Mouse (Mus musculus) forebrain, embryonic 16.5 days (tissue): ENCODE measurements at regions not wholly inside any gene's neighbourhood (a gene's known extent, or its start where the extent isn't known, plus 50 kb on each side); places are given as distances from the start of the nearest gene placed in this dataset.

Source experiments
- ATAC-seq: fragments of 200-750 bp; cut with Nextera tagmentation; 2 replicates; pipeline ENCODE4 v1.8.0; 2017; ENCODE audit warnings: mild to moderate bottlenecking, moderate library complexity
- H3K27ac ChIP-seq: fragments of 300-500 bp; sonication (generic); 2 replicates; pipeline ENCODE4 v1.5.1; 2014; ENCODE audit warnings: low read length, control low read depth
- H3K27me3 ChIP-seq: fragments of 300-500 bp; sonication (generic); replicated peaks from 2 replicates; pipeline ENCODE4 v1.6.1; 2014; ENCODE audit warnings: low read length; ENCODE audit not compliant: control insufficient read depth, insufficient read depth
- H3K36me3 ChIP-seq: fragments of 300-500 bp; sonication (generic); 2 replicates; pipeline ENCODE4 v1.6.1; 2014; ENCODE audit not compliant: control insufficient read depth, insufficient read depth
- H3K4me1 ChIP-seq: fragments of 300-500 bp; sonication (generic); replicated peaks from 2 replicates; pipeline ENCODE4 v1.6.1; 2014; ENCODE audit warnings: low read length; ENCODE audit not compliant: control insufficient read depth, insufficient read depth
- H3K4me2 ChIP-seq: fragments of 300-500 bp; sonication (generic); 2 replicates; pipeline ENCODE4 v1.6.1; 2014; ENCODE audit warnings: mild to moderate bottlenecking, low read length, control low read depth
- H3K4me3 ChIP-seq: fragments of 300-500 bp; sonication (generic); replicated peaks from 2 replicates; pipeline ENCODE4 v1.5.1; 2014; ENCODE audit warnings: mild to moderate bottlenecking, low read length, control low read depth
- H3K9ac ChIP-seq: fragments of 300-500 bp; sonication (generic); replicated peaks from 2 replicates; pipeline ENCODE4 v1.6.1; 2014; ENCODE audit warnings: low read depth, low read length, control low read depth
- H3K9me3 ChIP-seq: fragments of 300-500 bp; sonication (generic); 2 replicates; pipeline ENCODE4 v1.6.1; 2016; ENCODE audit warnings: low read length; ENCODE audit not compliant: control insufficient read depth
- WGBS: fragments of 180-500 bp; shearing (Covaris S2); extraction: QIAGEN DNeasy Blood & Tissue Kit; methylation state at CpG from one replicate; pipeline ENCODE4 v1.1.7; 2014; 5-methylcytosine and 5-hydroxymethylcytosine counted together

- Histone ChIP-seq H3K4me3 (no peak overlapping the region), H3K27me3 (no peaks in the 10 kb centered on the region), H3K4me2 (no peak overlapping the region), H3K9ac (no peak overlapping the region), H3K27ac (no peak overlapping the region), H3K4me1 (no peaks in the 10 kb centered on the region), H3K36me3 (no peaks in the 10 kb centered on the region), H3K9me3 (no peaks in the 10 kb centered on the region)
- 70% methylated on average over 6 of the region's 6 CpGs for WGBS
- no peak for ATAC-seq
Observed at GRCm38 (mm10) chr8:92104561-92104960, 252.9 kb upstream of the Irx5 start.

GRCm38 (mm10) chr8:92102521-92102920 lies 254.9 kb upstream of the Irx5 start:
- Histone ChIP-seq H3K4me2 (no peak overlapping the region), H3K4me1 (no peaks in the 10 kb centered on the region), H3K27ac (no peak overlapping the region), H3K27me3 (0 out of 2 replicates have a peak, but pooled peaks cover 3% of the 10 kb centered on the region), H3K9ac (no peak overlapping the region), H3K36me3 (no peaks in the 10 kb centered on the region), H3K9me3 (no peaks in the 10 kb centered on the region), H3K4me3 (no peak overlapping the region)
- no peak for ATAC-seq
- 82% methylated on average over 4 of the region's 4 CpGs for WGBS

DNA sequence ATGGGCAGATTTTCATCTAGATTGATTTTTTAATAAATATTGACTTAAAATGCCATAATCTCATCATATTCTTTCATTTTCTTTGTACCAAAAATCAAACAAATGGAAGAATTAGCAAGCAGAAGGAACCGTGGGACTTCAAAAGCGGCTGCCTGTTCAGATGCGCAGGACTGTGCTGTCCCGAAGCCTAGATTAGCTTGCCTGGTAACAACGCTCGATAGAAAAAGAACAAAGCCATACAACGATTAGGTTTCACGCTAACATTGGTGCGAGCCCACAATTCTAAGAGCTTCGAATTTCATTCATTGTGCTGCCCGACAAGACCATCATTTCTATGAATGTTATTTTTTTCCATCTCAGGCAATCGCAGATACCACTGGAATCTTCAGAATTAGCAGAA lies 262.1 kb upstream of the Irx5 start:
- Histone ChIP-seq H3K9me3 (no peaks in the 10 kb centered on the region), H3K36me3 (no peaks in the 10 kb centered on the region), H3K9ac (no peak overlapping the region), H3K27me3 (peaks cover 19% of the 10 kb centered on the region), H3K4me3 (no peak overlapping the region), H3K4me1 (no peaks in the 10 kb centered on the region), H3K4me2 (no peak overlapping the region), H3K27ac (no peak overlapping the region)
- 30% methylated on average over 12 of the region's 12 CpGs for WGBS
- ATAC-seq = no peak

DNA sequence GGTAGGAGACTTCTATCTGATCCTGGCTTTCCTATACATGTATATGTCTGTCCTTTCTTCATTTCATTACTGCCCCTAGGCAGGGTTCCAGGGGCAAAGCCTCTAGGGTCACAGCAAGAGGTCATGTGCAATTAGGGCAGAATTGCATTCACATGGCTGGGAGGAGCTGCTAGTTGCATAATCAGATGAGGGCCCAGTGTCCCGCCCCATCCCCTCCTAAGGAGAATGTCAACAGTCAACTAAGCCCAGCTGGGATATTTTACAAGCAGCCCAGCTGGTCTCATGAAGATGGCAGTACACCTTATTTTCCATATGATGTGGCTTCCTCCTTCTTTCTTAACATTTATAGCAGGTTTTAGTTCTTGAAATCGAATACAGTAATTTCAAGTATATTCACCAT lies 273.3 kb upstream of the Irx5 start:
- H3K9me3 ChIP-seq = no peaks in the 10 kb centered on the region

GRCm38 (mm10) chr8:92081900-92082299 lies 275.5 kb upstream of the Irx5 start:
- H3K9ac ChIP-seq = no peak overlapping the region
- H3K27me3 ChIP-seq = peaks cover 38% of the 10 kb centered on the region
- no peak overlapping the region for H3K4me3 ChIP-seq
- H3K4me2 ChIP-seq = no peak overlapping the region
- H3K36me3 ChIP-seq = no peaks in the 10 kb centered on the region
- 90% methylated on average over 6 of the region's 6 CpGs for WGBS
- H3K9me3 ChIP-seq = no peaks in the 10 kb centered on the region
- no peak overlapping the region for H3K27ac ChIP-seq
- H3K4me1 ChIP-seq = peaks cover 8% of the 10 kb centered on the region
- no peak for ATAC-seq

More for the DNA sequence above, 273.3 kb upstream of the Irx5 start:
- H3K36me3 ChIP-seq = no peaks in the 10 kb centered on the region
- no peak overlapping the region for H3K4me2 ChIP-seq
- no peak overlapping the region for H3K4me3 ChIP-seq
- ATAC-seq = no peak
- no peak overlapping the region for H3K27ac ChIP-seq
- 75% methylated on average over 2 of the region's 2 CpGs for WGBS
- peaks cover 31% of the 10 kb centered on the region for H3K27me3 ChIP-seq
- H3K9ac ChIP-seq = no peak overlapping the region
- peaks cover 8% of the 10 kb centered on the region for H3K4me1 ChIP-seq

DNA sequence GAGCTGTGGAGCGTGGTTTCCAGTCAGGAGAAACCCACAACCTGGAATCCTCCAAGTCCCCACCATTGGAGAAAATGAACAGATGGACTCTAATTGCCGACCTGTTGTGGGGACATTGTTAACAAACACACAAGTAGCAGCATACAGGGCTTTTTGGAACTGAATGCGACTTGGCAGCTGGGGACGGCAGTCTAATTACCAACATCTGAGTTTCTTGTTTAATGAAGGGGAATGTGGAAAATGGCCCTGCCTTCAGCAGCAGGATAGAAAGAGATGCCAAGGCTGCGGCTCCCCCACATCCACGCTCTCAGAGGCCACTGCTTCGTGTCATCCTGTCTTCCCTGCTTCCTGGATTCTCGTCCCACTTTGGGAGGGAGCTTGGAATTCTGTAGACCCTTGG lies 276.6 kb upstream of the Irx5 start:
- Histone ChIP-seq H3K27me3 (peaks cover 48% of the 10 kb centered on the region), H3K4me2 (no peak overlapping the region), H3K27ac (no peak overlapping the region), H3K9ac (no peak overlapping the region), H3K4me1 (peaks cover 8% of the 10 kb centered on the region), H3K36me3 (no peaks in the 10 kb centered on the region), H3K4me3 (no peak overlapping the region), H3K9me3 (no peaks in the 10 kb centered on the region)
- WGBS = 14% methylated on average over 8 of the region's 8 CpGs
- ATAC-seq = peak; percentile 76

GRCm38 (mm10) chr8:92077611-92078010 lies 275.7 kb upstream of the Irx3 start:
- peak; percentile 31; the same call in 1 of the 2 replicates for ATAC-seq
- H3K9ac ChIP-seq = no peak overlapping the region
- peaks cover 9% of the 10 kb centered on the region for H3K4me1 ChIP-seq
- no peaks in the 10 kb centered on the region for H3K9me3 ChIP-seq
- no peaks in the 10 kb centered on the region for H3K36me3 ChIP-seq
- peaks cover 64% of the 10 kb centered on the region for H3K27me3 ChIP-seq
- no peak overlapping the region for H3K4me3 ChIP-seq
- no peak overlapping the region for H3K4me2 ChIP-seq
- no peak overlapping the region for H3K27ac ChIP-seq
- 21% methylated on average over 7 of the region's 7 CpGs for WGBS

DNA sequence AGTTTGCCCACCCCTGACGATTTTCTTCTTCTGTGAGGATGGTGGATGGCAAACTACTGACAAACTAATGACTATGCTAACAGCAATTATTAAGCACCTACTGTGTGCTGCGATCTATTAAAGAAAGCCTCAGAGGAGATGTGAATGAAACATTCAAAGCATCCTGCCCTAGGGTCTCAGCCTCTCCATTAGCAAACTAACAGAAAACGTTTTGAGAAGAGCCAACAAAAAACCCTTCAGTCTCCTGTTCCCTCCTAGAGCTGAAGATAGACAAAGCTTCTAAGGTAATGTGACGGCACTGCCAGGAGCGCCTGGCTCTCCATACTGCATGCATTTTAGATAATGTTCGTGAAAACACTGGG lies 270.4 kb upstream of the Irx3 start:
- no peak for ATAC-seq
- Histone ChIP-seq H3K4me3 (no peak overlapping the region), H3K36me3 (no peaks in the 10 kb centered on the region), H3K4me1 (peaks cover 19% of the 10 kb centered on the region), H3K9me3 (no peaks in the 10 kb centered on the region), H3K27me3 (peaks cover 72% of the 10 kb centered on the region), H3K9ac (no peak overlapping the region), H3K27ac (no peak overlapping the region), H3K4me2 (no peak overlapping the region)
- WGBS = 3% methylated on average over 6 of the region's 6 CpGs

DNA sequence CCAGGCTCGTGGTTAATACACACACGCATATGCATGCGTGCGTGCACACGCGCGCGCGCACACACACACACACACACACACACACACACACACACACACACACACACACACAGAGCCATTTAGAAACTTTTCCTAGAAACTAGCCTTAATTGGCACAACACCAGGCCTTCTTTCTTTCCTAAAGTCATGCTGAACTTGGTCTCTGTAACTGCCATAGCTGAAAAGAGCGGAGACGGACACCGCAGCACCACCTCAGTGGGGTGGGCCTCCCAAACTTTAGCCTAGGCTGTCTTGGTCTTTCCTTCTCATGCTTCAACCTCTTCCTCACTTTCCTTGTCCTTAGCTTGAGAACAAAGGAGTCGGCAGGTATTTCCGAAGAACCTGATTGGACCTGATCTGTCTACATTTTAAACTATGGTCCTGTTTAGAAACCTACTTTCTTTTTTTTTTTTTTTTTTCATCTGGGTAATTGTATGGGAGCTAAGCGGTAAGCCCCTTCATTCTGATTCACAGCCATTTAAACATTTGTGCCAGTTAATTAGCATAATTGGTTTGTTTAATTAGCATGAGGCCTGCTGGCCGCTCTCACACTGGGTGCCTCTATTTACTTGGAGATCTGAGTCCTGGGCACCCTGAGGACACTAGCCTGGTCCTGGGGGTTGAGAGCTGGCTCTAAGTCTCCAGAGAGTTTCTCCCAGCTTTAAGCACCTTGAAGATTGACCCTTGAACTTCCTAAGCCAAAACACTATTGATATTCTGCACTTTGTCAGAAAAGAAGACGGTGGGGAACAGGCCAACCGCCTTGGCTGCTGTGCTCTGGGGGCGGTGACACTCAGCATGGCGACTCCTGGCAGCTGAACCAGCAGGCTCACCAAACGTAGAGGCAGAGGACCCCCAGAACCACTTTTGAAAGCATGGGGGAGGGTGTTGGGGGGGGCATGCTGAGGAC lies 269.7 kb upstream of the Irx3 start:
- 5% methylated on average over 21 of the region's 21 CpGs for WGBS
- Histone ChIP-seq H3K27ac (no peak overlapping the region), H3K4me3 (no peak overlapping the region)

More for the DNA sequence above, 269.7 kb upstream of the Irx3 start:
- no peak overlapping the region for H3K4me2 ChIP-seq
- H3K9ac ChIP-seq = no peak overlapping the region
- no peaks in the 10 kb centered on the region for H3K36me3 ChIP-seq
- peaks cover 19% of the 10 kb centered on the region for H3K4me1 ChIP-seq
- no peaks in the 10 kb centered on the region for H3K9me3 ChIP-seq
- peaks cover 69% of the 10 kb centered on the region for H3K27me3 ChIP-seq
- peak; percentile 85 for ATAC-seq
